8 mouse cellular contexts compared by ENCODE assay signal in the genomic region with DNA sequence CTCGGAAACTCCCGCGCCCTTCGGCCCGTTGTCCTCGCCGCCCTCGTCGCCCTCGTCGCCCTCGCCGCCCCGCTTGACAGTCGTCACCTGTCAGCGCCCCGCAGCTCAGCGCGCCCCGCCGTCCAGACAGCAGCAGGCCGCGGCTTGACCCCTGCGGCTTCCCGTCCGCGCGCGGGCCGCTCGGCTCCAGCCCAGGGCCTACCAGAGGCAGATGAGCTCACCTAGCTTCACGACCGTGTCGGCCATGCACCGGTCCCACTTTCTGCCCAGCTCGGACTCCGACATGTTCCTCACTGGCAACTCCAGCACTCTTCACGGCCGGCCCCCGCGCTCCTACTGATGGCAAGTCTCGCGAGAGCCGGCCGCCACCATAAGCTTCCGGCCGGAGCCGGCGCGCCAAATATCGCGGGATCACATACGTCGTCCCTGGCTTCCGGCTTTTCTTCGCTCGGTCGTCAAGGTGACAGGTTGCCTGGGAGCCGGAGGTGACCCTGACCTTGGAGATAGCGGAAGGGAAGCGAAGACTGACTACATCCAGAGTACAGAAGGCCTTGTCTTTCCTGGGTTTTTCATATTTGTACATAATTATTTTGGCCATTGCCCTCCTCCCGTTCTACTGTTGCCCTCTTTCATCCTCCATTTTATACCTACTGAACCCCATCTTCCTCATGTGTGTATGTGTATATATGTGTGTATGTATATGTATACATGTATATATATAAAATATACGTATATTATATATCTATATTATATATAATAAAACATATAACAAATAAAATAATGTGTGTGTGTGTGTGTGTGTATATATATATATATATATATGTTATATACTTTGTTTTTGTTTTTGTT. TPM values are rescaled to one million over a fixed set of nuclear protein-coding genes. Genes with fewer than 3 reads are reported as not detected.
DNase-seq lines count a peak whose midpoint lies in the region; ATAC-seq and TF ChIP-seq lines count a peak whose summit lies in the region.

Minos1 (minus strand) TSS at position 413 of the 849 bp plus-strand sequence.

- DNase-seq in c-Kit-positive CD71-positive TER-119-positive erythroid progenitor cells, embryonic 14.5 days (ENCODE audit: low spot score) = peak; percentile 98
- DNase-seq in heart, postnatal 0 days (ENCODE audit: low spot score) = peak; percentile 99
- DNase-seq in kidney, postnatal 4 days = peak; percentile 98 to 99

- TF ChIP-seq POLR2A in testis, adult 2 months (IDR thresholded peaks at IDR 0.05; ENCODE audit: control insufficient read depth, low read depth, low read length) = peak; percentile 92

- peaks cover 8% of the 10 kb centered on the region; the same call in 1 of the 2 replicates for H3K36me3 ChIP-seq in E14TG2a.4 (ENCODE audit: insufficient read depth, low read length)
- peaks cover 6% of the 10 kb centered on the region; the same call in 1 of the 2 replicates for H3K36me3 ChIP-seq in forebrain, embryonic 12.5 days (replicated peaks)
- H3K36me3 ChIP-seq in heart, postnatal 0 days (replicated peaks; ENCODE audit: control insufficient read depth, insufficient read depth, low read length) = no peaks in the 10 kb centered on the region
- H3K36me3 ChIP-seq in liver, embryonic 16.5 days (ENCODE audit: control insufficient read depth, insufficient read depth) = no peaks in the 10 kb centered on the region; the same call in 1 of the 2 replicates
- 0 out of 2 replicates have a peak, but pooled peaks cover 3% of the 10 kb centered on the region for H3K36me3 ChIP-seq in neural tube, embryonic 13.5 days
- H3K36me3 ChIP-seq in testis, adult 2 months (ENCODE audit: control insufficient read depth, insufficient read depth, low read length) = no peaks in the 10 kb centered on the region

- 0 out of 2 replicates have a peak, but pooled peaks cover 4% of the 10 kb centered on the region for H3K9me3 ChIP-seq in E14TG2a.4 (ENCODE audit: low read length)
- no peaks in the 10 kb centered on the region for H3K9me3 ChIP-seq in forebrain, embryonic 12.5 days
- no peaks in the 10 kb centered on the region for H3K9me3 ChIP-seq in heart, postnatal 0 days (replicated peaks; ENCODE audit: control insufficient read depth, low read length)
- peaks cover 3% of the 10 kb centered on the region; the same call in 1 of the 2 replicates for H3K9me3 ChIP-seq in liver, embryonic 16.5 days (replicated peaks; ENCODE audit: control insufficient read depth, low read length)
- H3K9me3 ChIP-seq in neural tube, embryonic 13.5 days = no peaks in the 10 kb centered on the region

- WGBS in forebrain, embryonic 12.5 days = under 1% methylated on average over 63 of the region's 63 CpGs
- WGBS in heart, postnatal 0 days = under 1% methylated on average over 63 of the region's 63 CpGs
- under 1% methylated on average over 63 of the region's 63 CpGs for WGBS in liver, embryonic 16.5 days (ENCODE audit: insufficient replicate concordance)
- WGBS in neural tube, embryonic 13.5 days = under 1% methylated on average over 52 of the region's 63 CpGs

- H3K4me3 ChIP-seq in E14TG2a.4 (replicated peaks; ENCODE audit: low read length) = peak within 1 kb of the TSS; percentile 98
- H3K4me3 ChIP-seq in forebrain, embryonic 12.5 days (replicated peaks) = peak within 1 kb of the TSS; percentile 98
- peak within 1 kb of the TSS; percentile 96 for H3K4me3 ChIP-seq in heart, postnatal 0 days (ENCODE audit: low read depth, low read length)
- H3K4me3 ChIP-seq in liver, embryonic 16.5 days (ENCODE audit: low read depth, low read length) = peak within 1 kb of the TSS; percentile 83
- H3K4me3 ChIP-seq in neural tube, embryonic 13.5 days = peak within 1 kb of the TSS; percentile 99
- H3K4me3 ChIP-seq in testis, adult 2 months (ENCODE audit: control insufficient read depth, low read depth, low read length) = peak within 1 kb of the TSS; percentile 90

- peak; percentile 98 for ATAC-seq in forebrain, embryonic 12.5 days (ENCODE audit: low FRiP score)
- ATAC-seq in heart, postnatal 0 days (ENCODE audit: insufficient read depth, low read depth) = peak; percentile 97
- ATAC-seq in liver, embryonic 16.5 days (ENCODE audit: low read depth) = peak; percentile 97
- peak; percentile 98 for ATAC-seq in neural tube, embryonic 13.5 days (ENCODE audit: low read depth)

- TF ChIP-seq EP300 in heart, postnatal 0 days (IDR thresholded peaks at IDR 0.05; ENCODE audit: low read depth) = peak; percentile 99

- H3K27ac ChIP-seq in forebrain, embryonic 12.5 days = peak within 1 kb of the TSS; percentile 89
- H3K27ac ChIP-seq in heart, postnatal 0 days (ENCODE audit: low read depth) = peak within 1 kb of the TSS; percentile 97
- H3K27ac ChIP-seq in liver, embryonic 16.5 days (ENCODE audit: low read length) = peak within 1 kb of the TSS; percentile 80
- peak within 1 kb of the TSS; percentile 92 for H3K27ac ChIP-seq in neural tube, embryonic 13.5 days (replicated peaks)
- peak within 1 kb of the TSS; percentile 87 for H3K27ac ChIP-seq in testis, adult 2 months (ENCODE audit: control insufficient read depth, insufficient read depth, low read depth, low read length)

- H3K4me1 ChIP-seq in E14TG2a.4 (replicated peaks; ENCODE audit: low read depth, low read length) = peaks cover 40% of the 10 kb centered on the region
- peaks cover 25% of the 10 kb centered on the region for H3K4me1 ChIP-seq in forebrain, embryonic 12.5 days
- H3K4me1 ChIP-seq in heart, postnatal 0 days (ENCODE audit: control insufficient read depth, insufficient read depth) = peaks cover 14% of the 10 kb centered on the region
- H3K4me1 ChIP-seq in liver, embryonic 16.5 days (ENCODE audit: control insufficient read depth, low read depth, low read length) = peaks cover 29% of the 10 kb centered on the region
- H3K4me1 ChIP-seq in neural tube, embryonic 13.5 days (replicated peaks) = peaks cover 28% of the 10 kb centered on the region
- H3K4me1 ChIP-seq in testis, adult 2 months (ENCODE audit: control insufficient read depth, insufficient read depth, low read length) = peaks cover 2% of the 10 kb centered on the region

- TF ChIP-seq CTCF in E14TG2a.4 (conservative IDR thresholded peaks at IDR 0.05; ENCODE audit: low read length) = no peak
- TF ChIP-seq CTCF in heart, postnatal 0 days (IDR thresholded peaks at IDR 0.05; ENCODE audit: low read depth) = no peak
- TF ChIP-seq CTCF in testis, adult 2 months (IDR thresholded peaks at IDR 0.05; ENCODE audit: control insufficient read depth, insufficient read depth, insufficient replicate concordance, low read depth, low read length) = no peak

- no peaks in the 10 kb centered on the region for H3K27me3 ChIP-seq in E14TG2a.4 (ENCODE audit: insufficient read depth, low read length)
- no peaks in the 10 kb centered on the region for H3K27me3 ChIP-seq in forebrain, embryonic 12.5 days
- no peaks in the 10 kb centered on the region for H3K27me3 ChIP-seq in heart, postnatal 0 days (ENCODE audit: control insufficient read depth, insufficient read depth, low read length)
- H3K27me3 ChIP-seq in liver, embryonic 16.5 days (ENCODE audit: control insufficient read depth, insufficient read depth, low read depth, low read length) = no peaks in the 10 kb centered on the region
- no peaks in the 10 kb centered on the region for H3K27me3 ChIP-seq in neural tube, embryonic 13.5 days
- no peaks in the 10 kb centered on the region for H3K27me3 ChIP-seq in testis, adult 2 months (ENCODE audit: control insufficient read depth, insufficient read depth, low read length)

- H3K9ac ChIP-seq in forebrain, embryonic 12.5 days = peak within 1 kb of the TSS; percentile 87
- peak within 1 kb of the TSS; percentile 97 for H3K9ac ChIP-seq in heart, postnatal 0 days (replicated peaks; ENCODE audit: low read depth, low read length)
- H3K9ac ChIP-seq in liver, embryonic 16.5 days (ENCODE audit: low read depth, low read length) = peak within 1 kb of the TSS; percentile 87
- peak within 1 kb of the TSS; percentile 97 for H3K9ac ChIP-seq in neural tube, embryonic 13.5 days

- peak within 1 kb of the TSS; percentile 95 for H3K4me2 ChIP-seq in forebrain, embryonic 12.5 days
- peak within 1 kb of the TSS; percentile 89 for H3K4me2 ChIP-seq in heart, postnatal 0 days (ENCODE audit: low read depth, low read length)
- peak within 1 kb of the TSS; percentile 94 for H3K4me2 ChIP-seq in liver, embryonic 16.5 days (ENCODE audit: low read depth, low read length)
- H3K4me2 ChIP-seq in neural tube, embryonic 13.5 days = peak within 1 kb of the TSS; percentile 96

RNA-seq across cellular contexts. Expression of gene Minos1, which starts in this region (rescaled TPM):
- 416 and 438 TPM in 2 replicates for polyA plus RNA-seq in forebrain, embryonic 12.5 days (2016; fragmentation: Nextera tagmentation; extraction: Ambion mirVana)
- total RNA-seq in heart, postnatal 0 days (2014; rRNA removed; ENCODE audit: low replicate concordance) = 29.2 and 33.2 TPM in 2 replicates
- polyA plus RNA-seq in heart, postnatal 0 days (2015; fragmentation: Nextera tagmentation; extraction: Ambion mirVana) = 1,270 and 1,334 TPM in 2 replicates
- 252 and 304 TPM in 2 replicates for polyA plus RNA-seq in liver, embryonic 16.5 days (2015; fragmentation: Nextera tagmentation; extraction: Ambion mirVana)
- 431 and 499 TPM in 2 replicates for polyA plus RNA-seq in neural tube, embryonic 13.5 days (2015; fragmentation: Nextera tagmentation; extraction: Ambion mirVana)
- 145 and 152 TPM in 2 replicates for polyA plus RNA-seq in testis, adult 2 months (2012; rRNA removed)

Comparison
In these comparisons a context has a peak if more than half of its experiments do, and no peak if none do; other contexts are left out.
1. Peak in every context shown above with its lines: DNase-seq, ATAC-seq, H3K4me3 ChIP-seq and H3K27ac ChIP-seq.